Mouse (Mus musculus) CH12.LX (cell line): ENCODE data around the gene D8Ertd738e. TPM values are rescaled to one million over a fixed set of nuclear protein-coding genes. Genes with fewer than 3 reads are reported as not detected.

Experiments used
- DNase-seq: peaks from one replicate; pipeline ENCODE4 v3.0.0-alpha.2; 2013; ENCODE audit errors: extremely low read depth
- H3K27ac ChIP-seq: 2 replicates; pipeline ENCODE4 v1.5.1; 2012; ENCODE audit warnings: low read depth, mild to moderate bottlenecking, control low read depth, moderate library complexity; ENCODE audit not compliant: insufficient read depth
- H3K27me3 ChIP-seq: replicated peaks from 2 replicates; pipeline ENCODE3; 2012; ENCODE audit warnings: inconsistent platforms
- H3K36me3 ChIP-seq, 2 experiments: replicated peaks in 1 of 2; 2 replicates each; pipeline versions ENCODE3 to v1.6.1; 2012; ENCODE audit warnings: inconsistent platforms in 1 of 2, low read length in 1 of 2, mild to moderate bottlenecking in 1 of 2, mixed read lengths in 1 of 2, moderate library complexity in 1 of 2; ENCODE audit not compliant: control insufficient read depth in 1 of 2, insufficient read depth in 1 of 2
- H3K4me1 ChIP-seq, 2 experiments: 2 replicates each; pipeline ENCODE4 v1.6.1; 2012; ENCODE audit warnings: inconsistent platforms in 1 of 2, moderate library complexity in 1 of 2; ENCODE audit not compliant: insufficient read depth in 2 of 2, control insufficient read depth in 1 of 2
- H3K4me2 ChIP-seq: 2 replicates; pipeline ENCODE4 v1.6.1; 2012; ENCODE audit warnings: low read depth, mild to moderate bottlenecking, control low read depth; ENCODE audit not compliant: poor library complexity, insufficient read depth, severe bottlenecking
- H3K4me3 ChIP-seq, 3 experiments: fragments of 150-350 bp in 1 of 3; sonication (generic) in 1 of 3; replicated peaks in 1 of 3; 2 replicates each; pipeline versions ENCODE3 to v1.5.1; 2011 to 2012; ENCODE audit warnings: low read depth in 2 of 3, low read length in 2 of 3, mild to moderate bottlenecking in 2 of 3, moderate library complexity in 2 of 3, control low read depth in 1 of 3, improper control_type of control experiment in 1 of 3, inconsistent platforms in 1 of 3, mixed read lengths in 1 of 3; ENCODE audit not compliant: poor library complexity in 1 of 3
- H3K79me2 ChIP-seq: replicated peaks from 2 replicates; pipeline ENCODE4 v1.6.1; 2012; ENCODE audit warnings: mild to moderate bottlenecking, moderate library complexity; ENCODE audit not compliant: control insufficient read depth, poor library complexity, insufficient read depth, severe bottlenecking; ENCODE audit errors: extremely low read depth
- H3K9ac ChIP-seq: 2 replicates; pipeline ENCODE4 v1.6.1; 2012; ENCODE audit warnings: low read depth, mild to moderate bottlenecking, control low read depth, moderate library complexity; ENCODE audit not compliant: insufficient read depth
- H3K9me3 ChIP-seq: replicated peaks from 2 replicates; pipeline ENCODE3; 2012; ENCODE audit warnings: low read length, inconsistent platforms, mixed read lengths
- CTCF ChIP-seq, 2 experiments: IDR thresholded peaks in 1 of 2; conservative IDR thresholded peaks in 1 of 2; 2 replicates each; pipeline ENCODE4 v1.5.1; 2011 to 2012; ENCODE audit warnings: low read depth in 2 of 2, low read length in 2 of 2, improper control_type of control experiment in 1 of 2, inconsistent platforms in 1 of 2, mild to moderate bottlenecking in 1 of 2, moderate library complexity in 1 of 2
- ELF1 ChIP-seq: IDR thresholded peaks from 2 replicates; pipeline ENCODE4 v1.6.1; 2014; ENCODE audit warnings: low read depth, mild to moderate bottlenecking, inconsistent platforms, low read length, improper control_type of control experiment
- ETS1 ChIP-seq: conservative IDR thresholded peaks from 2 replicates; pipeline ENCODE4 v1.6.1; 2012; ENCODE audit warnings: low read depth, mild to moderate bottlenecking, inconsistent platforms, low read length, improper control_type of control experiment, moderate library complexity
- HCFC1 ChIP-seq: IDR thresholded peaks from 2 replicates; pipeline ENCODE4 v1.6.1; 2012; ENCODE audit warnings: low read depth, mild to moderate bottlenecking, inconsistent platforms, low read length, improper control_type of control experiment
- IRF4 ChIP-seq: IDR thresholded peaks from 2 replicates; pipeline ENCODE4 v1.6.1; 2014; ENCODE audit warnings: low read depth, mild to moderate bottlenecking, inconsistent platforms, low read length, improper control_type of control experiment
- JUN ChIP-seq: IDR thresholded peaks from 2 replicates; pipeline ENCODE4 v1.6.1; 2011; ENCODE audit warnings: low read depth, mild to moderate bottlenecking, low read length, improper control_type of control experiment, moderate library complexity; ENCODE audit not compliant: insufficient read depth
- KAT2A ChIP-seq: IDR thresholded peaks from 2 replicates; pipeline ENCODE4 v1.6.1; 2012; ENCODE audit warnings: low read length, improper control_type of control experiment, inconsistent platforms; ENCODE audit not compliant: insufficient replicate concordance
- MAFK ChIP-seq: IDR thresholded peaks from 2 replicates; pipeline ENCODE4 v1.6.1; 2011; ENCODE audit warnings: low read length, improper control_type of control experiment; ENCODE audit not compliant: insufficient replicate concordance
- MXI1 ChIP-seq: IDR thresholded peaks from 2 replicates; pipeline ENCODE4 v1.6.1; 2011; ENCODE audit warnings: mild to moderate bottlenecking, low read depth, low read length, improper control_type of control experiment
- MYC ChIP-seq: IDR thresholded peaks from 2 replicates; pipeline ENCODE4 v1.6.1; 2011; ENCODE audit warnings: low read depth, mild to moderate bottlenecking, improper control_type of control experiment, low read length
- NRF1 ChIP-seq: IDR thresholded peaks from 2 replicates; pipeline ENCODE4 v1.6.1; 2014; ENCODE audit warnings: low read depth, mild to moderate bottlenecking, inconsistent platforms, low read length, improper control_type of control experiment, moderate library complexity
- PAX5 ChIP-seq: IDR thresholded peaks from 2 replicates; pipeline ENCODE4 v1.6.1; 2012; ENCODE audit warnings: low read length, inconsistent platforms, mixed read lengths
- POLR2A ChIP-seq: IDR thresholded peaks from 2 replicates; pipeline ENCODE4 v1.6.1; 2011; ENCODE audit warnings: low read depth, mild to moderate bottlenecking, improper control_type of control experiment, low read length
- POLR2AphosphoS2 ChIP-seq: IDR thresholded peaks from 2 replicates; pipeline ENCODE4 v1.6.1; 2011; ENCODE audit warnings: low read depth, low read length, improper control_type of control experiment
- TBP ChIP-seq: conservative IDR thresholded peaks from 2 replicates; pipeline ENCODE4 v1.6.1; 2011; ENCODE audit warnings: low read depth, low read length, improper control_type of control experiment
- TCF12 ChIP-seq: IDR thresholded peaks from 2 replicates; pipeline ENCODE4 v1.6.1; 2014; ENCODE audit warnings: low read depth, mild to moderate bottlenecking, inconsistent platforms, low read length, improper control_type of control experiment
- UBTF ChIP-seq: IDR thresholded peaks from 2 replicates; pipeline ENCODE4 v1.6.1; 2012; ENCODE audit warnings: low read depth, mild to moderate bottlenecking, inconsistent platforms, low read length, improper control_type of control experiment, moderate library complexity
- USF1 ChIP-seq: IDR thresholded peaks from 2 replicates; pipeline ENCODE4 v1.6.1; 2014; ENCODE audit warnings: low read depth, mild to moderate bottlenecking, inconsistent platforms, low read length, improper control_type of control experiment
- dilution Hi-C: fragments of 300-500 bp; cut with MboI; formaldehyde crosslinking; loops from 2 replicates; pipeline ENCODE4 v1.14.3; 2020; ENCODE audit warnings: low sequenced_read_pairs; ENCODE audit not compliant: extremely low pct_unique_long_range_greater_than_20kb, extremely low pct_ligation_motif_present
- in situ Hi-C: fragments of 300-500 bp; cut with MboI; formaldehyde crosslinking; loops from 3 replicates; pipeline ENCODE4 v1.14.3; 2019; ENCODE audit warnings: low sequenced_read_pairs, low pct_ligation_motif_present, low pct_unique_long_range_greater_than_20kb, mixed read lengths
- polyA plus RNA-seq: library from polyadenylated mRNA; unstranded; fragments of >175 nt; gene quantifications from 2 replicates; pipeline ENCODE4 v1.2.1, GENCODE M21; 2012; ENCODE audit warnings: low read depth; ENCODE audit not compliant: insufficient read length
- total RNA-seq, 2 experiments: library from RNA; depleted of rRNA; stranded (reverse); fragments of 300-350 nt in 1 of 2; fragments of >200 nt in 1 of 2; gene quantifications; 2 replicates each; pipeline ENCODE4 v1.2.3; 2012 to 2014

D8Ertd738e gene
- total and polyA plus RNA-seq, 3 experiments = 213 to 225 (median 217) TPM

- TF ChIP-seq IRF4 (no peak), MXI1 (no peak), USF1 (no peak), ETS1 (no peak), MAFK (no peak), MYC (no peak), CTCF (conservative IDR thresholded peaks at IDR 0.05 in 1 of 2, IDR thresholded peaks at IDR 0.05 in 1 of 2; ENCODE audit: low read depth in 2 of 2, low read length in 2 of 2) (no peak), TCF12 (no peak), TBP (no peak), HCFC1 (no peak), JUN (no peak), NRF1 (no peak), UBTF (no peak), KAT2A (no peak), PAX5 (no peak), ELF1 (no peak)
- H3K79me2 ChIP-seq = peaks cover 13% of the 10 kb centered on the region
- H3K36me3 ChIP-seq = peaks cover 54 to 80% of the 10 kb centered on the region in 2 experiments
- dilution Hi-C loops (no loop called here), in situ Hi-C loops (loop anchor here (25.0 kb wide), 1 partner anchor 154 kb away; no protein-coding TSS in a partner anchor)
- peaks cover 12 to 33% of the 10 kb centered on the region in 2 experiments for H3K4me1 ChIP-seq
- H3K9me3 ChIP-seq = no peaks in the 10 kb centered on the region
- no peak overlapping the region for H3K4me3 ChIP-seq
- H3K4me2 ChIP-seq = no peak overlapping the region
- no peak for DNase-seq
- no peaks in the 10 kb centered on the region for H3K27me3 ChIP-seq
- H3K27ac ChIP-seq = peak overlapping the region; percentile 60
- no peak overlapping the region for H3K9ac ChIP-seq
Measured at GRCm38 (mm10) chr8:84208381-84209380, 40.8 kb downstream of the D8Ertd738e start.

GRCm38 (mm10) chr8:84207811-84208210 is 41.7 kb downstream of the D8Ertd738e start:
- TF ChIP-seq ETS1 (peak; percentile 29; the same call in 1 of the 2 replicates), HCFC1 (0 out of 2 replicates have a peak, but pooled peaks have one; percentile 29), UBTF (no peak), TCF12 (peak; percentile 39; the same call in 1 of the 2 replicates), JUN (peak; percentile 30; the same call in 1 of the 2 replicates), POLR2A (no peak), POLR2AphosphoS2 (0 out of 2 replicates have a peak, but pooled peaks have one; percentile 40), ELF1 (peak; percentile 63)
- no peak for DNase-seq
- Histone ChIP-seq H3K27me3 (no peaks in the 10 kb centered on the region), H3K4me3 (no peak overlapping the region), H3K4me2 (no peak overlapping the region), H3K9ac (no peak overlapping the region), H3K36me3 (peaks cover 51 to 71% of the 10 kb centered on the region in 2 experiments), H3K27ac (peak overlapping the region; percentile 60), H3K9me3 (no peaks in the 10 kb centered on the region), H3K4me1 (peaks cover 12 to 39% of the 10 kb centered on the region in 2 experiments), H3K79me2 (peaks cover 13% of the 10 kb centered on the region)
- dilution Hi-C loops (no loop called here), in situ Hi-C loops (loop anchor here (25.0 kb wide), 1 partner anchor 154 kb away; no protein-coding TSS in a partner anchor)
